Mouse (Mus musculus) heart, embryonic 10.5 days (tissue): ENCODE results near the gene Plppr3. TPM values are rescaled to one million over a fixed set of nuclear protein-coding genes. Genes with fewer than 3 reads are reported as not detected.
"Not testable (repeated sequence)": the region's sequence is repeated elsewhere in the genome, so short reads cannot be mapped to it uniquely, and the experiment has no call there.

Source experiments
- DNase-seq: peaks from one replicate; pipeline ENCODE4 v3.0.0-alpha.2; 2017; ENCODE audit warnings: low spot score
- H3K27ac ChIP-seq: fragments of 300-500 bp; sonication (generic); 2 replicates; pipeline ENCODE4 v1.5.1; 2016; ENCODE audit warnings: mild to moderate bottlenecking
- H3K27me3 ChIP-seq: fragments of 300-500 bp; sonication (generic); 2 replicates; pipeline ENCODE4 v1.6.1; 2016; ENCODE audit warnings: mild to moderate bottlenecking; ENCODE audit not compliant: poor library complexity, insufficient read depth, severe bottlenecking
- H3K36me3 ChIP-seq: fragments of 300-500 bp; sonication (generic); 2 replicates; pipeline ENCODE4 v1.6.1; 2016; ENCODE audit warnings: mild to moderate bottlenecking, moderate library complexity
- H3K4me1 ChIP-seq: fragments of 300-500 bp; sonication (generic); 2 replicates; pipeline ENCODE4 v1.6.1; 2016; ENCODE audit warnings: mild to moderate bottlenecking
- H3K4me3 ChIP-seq: fragments of 300-500 bp; sonication (generic); 2 replicates; pipeline ENCODE4 v1.5.1; 2016; ENCODE audit warnings: mild to moderate bottlenecking, moderate library complexity
- H3K9me3 ChIP-seq: fragments of 300-500 bp; sonication (generic); 2 replicates; pipeline ENCODE4 v1.6.1; 2016; ENCODE audit warnings: mild to moderate bottlenecking, moderate library complexity
- WGBS: fragments of 180-500 bp; shearing (Covaris S2); methylation state at CpG from one replicate; pipeline ENCODE4 v1.1.7; 2016; 5-methylcytosine and 5-hydroxymethylcytosine counted together
- polyA plus RNA-seq: library from polyadenylated mRNA; unstranded; fragments of >200 nt; fragmentation: Nextera tagmentation; extraction: Ambion mirVana; gene quantifications from 2 replicates; pipeline ENCODE4 v1.2.1, GENCODE M21; 2016

The Plppr3 gene
- polyA plus RNA-seq, 1 experiment from 2014 or later, result 36.9 TPM

GRCm38 (mm10) chr10:79892451-79893118, 18.2 kb upstream of the Plppr3 start:
- Histone ChIP-seq H3K36me3 (peaks cover 32% of the 10 kb centered on the region), H3K27me3 (peaks cover 17% of the 10 kb centered on the region; the same call in 1 of the 2 replicates)
- not testable (repeated sequence) for H3K4me3 ChIP-seq, H3K4me1 ChIP-seq, H3K9me3 ChIP-seq, H3K27ac ChIP-seq
- DNase-seq, result peak; percentile 90
- 43% methylated on average over 22 of the region's 22 CpGs for WGBS

- no peak within 1 kb of the TSS for H3K4me3 ChIP-seq
- H3K9me3 ChIP-seq, result no peaks in the 10 kb centered on the region
- peaks cover 19% of the 10 kb centered on the region; the same call in 1 of the 2 replicates for H3K27me3 ChIP-seq
- no peak for DNase-seq
- 0 out of 2 replicates have a peak, but pooled peaks cover 3% of the 10 kb centered on the region for H3K4me1 ChIP-seq
- 36% methylated on average over 5 of the region's 5 CpGs for WGBS
- no peak within 1 kb of the TSS; the same call in 1 of the 2 replicates for H3K27ac ChIP-seq
- H3K36me3 ChIP-seq, result peaks cover 13% of the 10 kb centered on the region
Measured at GRCm38 (mm10) chr10:79890670-79891069, 16.2 kb upstream of the Plppr3 start, which contains the start of gene Cfd. Gene Cfd (plus strand): TSS chr10:79890853.

GRCm38 (mm10) chr10:79889386-79889785, 15.0 kb upstream of the Plppr3 start:
- H3K9me3 ChIP-seq, result no peaks in the 10 kb centered on the region
- 0 out of 2 replicates have a peak, but pooled peaks cover 3% of the 10 kb centered on the region for H3K4me1 ChIP-seq
- WGBS, result 84% methylated on average over 2 of the region's 2 CpGs
- H3K36me3 ChIP-seq, result peaks cover 3% of the 10 kb centered on the region; the same call in 1 of the 2 replicates
- no peak overlapping the region for H3K4me3 ChIP-seq
- no peak overlapping the region for H3K27ac ChIP-seq
- DNase-seq, result no peak
- peaks cover 21% of the 10 kb centered on the region; the same call in 1 of the 2 replicates for H3K27me3 ChIP-seq

DNA sequence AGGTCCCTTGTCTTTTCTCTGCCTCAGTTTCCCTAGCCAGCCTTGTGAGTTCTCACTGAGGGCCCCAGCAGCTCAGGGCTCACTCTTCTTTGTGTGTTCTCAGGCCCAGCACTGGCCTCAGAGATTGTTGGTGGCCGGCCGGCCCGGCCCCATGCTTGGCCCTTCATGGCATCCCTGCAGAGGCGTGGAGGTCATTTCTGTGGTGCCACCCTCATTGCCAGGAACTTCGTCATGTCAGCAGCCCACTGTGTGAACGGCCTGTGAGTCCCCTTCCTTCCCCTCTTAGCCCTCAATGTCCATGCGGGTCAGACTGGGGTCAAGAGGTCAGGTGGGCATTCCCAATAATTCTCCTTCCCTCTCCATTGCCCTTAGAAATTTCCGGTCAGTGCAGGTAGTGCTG, 12.2 kb upstream of the Plppr3 start:
- peaks cover 40% of the 10 kb centered on the region for H3K27me3 ChIP-seq
- H3K27ac ChIP-seq, result no peak overlapping the region
- no peak overlapping the region for H3K4me3 ChIP-seq
- H3K36me3 ChIP-seq, result no peaks in the 10 kb centered on the region
- DNase-seq, result no peak
- H3K9me3 ChIP-seq, result no peaks in the 10 kb centered on the region
- peaks cover 23% of the 10 kb centered on the region for H3K4me1 ChIP-seq
- WGBS, result 82% methylated on average over 8 of the region's 8 CpGs

DNA sequence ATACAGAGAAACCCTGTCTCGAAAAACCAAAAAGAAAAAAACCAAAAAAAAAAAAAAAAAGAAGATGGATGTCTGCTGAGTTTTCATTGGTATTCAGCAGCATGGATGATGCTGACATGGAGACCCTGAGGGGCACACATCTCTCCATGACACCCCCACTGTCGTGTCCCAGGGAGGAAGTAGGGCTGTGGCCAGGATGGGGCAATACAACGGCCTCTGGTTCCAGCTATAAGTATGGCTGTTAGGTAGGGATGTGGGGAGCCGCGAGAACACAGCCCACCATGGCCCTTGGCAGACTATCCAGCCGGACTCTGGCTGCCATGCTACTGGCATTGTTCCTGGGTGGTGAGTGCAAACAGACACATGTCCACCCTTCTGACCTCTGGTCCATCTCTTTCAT, 11.6 kb upstream of the Plppr3 start, which contains the start of gene Elane:
Gene Elane, plus strand, starts transcription at position 194 of the 400 bp plus-strand sequence.
- no peaks in the 10 kb centered on the region for H3K9me3 ChIP-seq
- no peak within 1 kb of the TSS for H3K4me3 ChIP-seq
- WGBS, result 84% methylated on average over 6 of the region's 6 CpGs
- peaks cover 28% of the 10 kb centered on the region for H3K4me1 ChIP-seq
- H3K36me3 ChIP-seq, result no peaks in the 10 kb centered on the region
- DNase-seq, result no peak
- H3K27me3 ChIP-seq, result peaks cover 40% of the 10 kb centered on the region
- H3K27ac ChIP-seq, result no peak within 1 kb of the TSS

GRCm38 (mm10) chr10:79884938-79885337, 10.5 kb upstream of the Plppr3 start:
- Histone ChIP-seq H3K4me1 (peaks cover 39% of the 10 kb centered on the region), H3K27me3 (peaks cover 50% of the 10 kb centered on the region)
- DNase-seq, H3K9me3 ChIP-seq, H3K36me3 ChIP-seq, H3K27ac ChIP-seq, H3K4me3 ChIP-seq: not testable (repeated sequence)
- 74% methylated on average over 3 of the region's 3 CpGs for WGBS

- H3K27ac ChIP-seq, result no peak overlapping the region
- no peaks in the 10 kb centered on the region for H3K9me3 ChIP-seq
- H3K4me3 ChIP-seq, result no peak overlapping the region
- DNase-seq, result no peak
- WGBS, result 67% methylated on average over 4 of the region's 4 CpGs
- peaks cover 50% of the 10 kb centered on the region for H3K27me3 ChIP-seq
- no peaks in the 10 kb centered on the region for H3K36me3 ChIP-seq
- peaks cover 43% of the 10 kb centered on the region for H3K4me1 ChIP-seq
Measured at GRCm38 (mm10) chr10:79884446-79884845, 10.0 kb upstream of the Plppr3 start.

DNA sequence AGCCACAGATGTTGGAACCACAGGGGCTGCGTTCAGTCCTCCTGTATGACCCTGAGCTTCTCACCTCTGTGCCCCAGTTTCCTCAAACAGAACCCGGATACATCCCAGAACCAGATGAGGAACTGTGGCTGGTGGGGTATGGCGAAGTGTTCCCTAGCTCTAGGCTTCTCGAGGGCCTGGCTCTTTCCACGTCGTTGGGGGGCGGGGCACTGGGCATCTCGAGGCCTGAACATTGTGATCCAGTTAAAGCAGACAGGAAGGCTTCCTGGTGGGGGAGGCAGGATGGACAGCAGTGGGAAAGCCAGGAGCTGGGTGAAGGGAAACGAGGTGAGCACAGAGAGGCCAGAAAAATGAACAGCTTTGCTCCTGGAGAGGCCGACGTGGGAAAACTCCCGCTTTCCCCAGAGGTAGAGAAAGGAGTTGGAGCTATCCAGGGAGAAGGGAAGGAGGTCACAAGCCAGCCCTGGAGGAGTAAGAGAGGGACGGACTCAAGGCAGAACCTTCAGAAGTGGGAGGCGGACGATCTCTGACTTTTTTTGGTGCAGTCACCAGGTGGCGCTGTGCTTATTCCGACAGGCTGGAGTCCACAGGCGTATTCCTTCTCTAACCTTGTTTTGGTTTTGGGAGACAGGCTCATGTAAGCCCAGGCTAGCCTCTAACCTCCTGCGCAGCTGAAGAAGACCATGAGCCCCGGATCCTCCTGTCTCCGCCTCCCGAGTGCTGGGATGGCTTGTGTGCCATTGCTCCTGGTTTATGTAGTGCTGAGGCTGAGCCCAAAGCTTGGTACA, 9.1 kb upstream of the Plppr3 start:
- Histone ChIP-seq H3K27ac (0 out of 2 replicates have a peak overlapping the region, but pooled peaks have one; percentile 29), H3K36me3 (no peaks in the 10 kb centered on the region), H3K27me3 (peaks cover 49% of the 10 kb centered on the region), H3K4me3 (peak overlapping the region; percentile 16), H3K4me1 (peaks cover 47% of the 10 kb centered on the region), H3K9me3 (no peaks in the 10 kb centered on the region)
- WGBS, result 13% methylated on average over 22 of the region's 22 CpGs
- DNase-seq, result peak; percentile 88

- peaks cover 51% of the 10 kb centered on the region for H3K4me1 ChIP-seq
- H3K27ac ChIP-seq, result no peak overlapping the region; the same call in 1 of the 2 replicates
- H3K36me3 ChIP-seq, result no peaks in the 10 kb centered on the region
- H3K9me3 ChIP-seq, result no peaks in the 10 kb centered on the region
- H3K27me3 ChIP-seq, result peaks cover 38% of the 10 kb centered on the region
- WGBS, result 8% methylated on average over 22 of the region's 22 CpGs
- H3K4me3 ChIP-seq, result peak overlapping the region; percentile 44
- DNase-seq, result no peak
Measured at GRCm38 (mm10) chr10:79881981-79882380, 7.5 kb upstream of the Plppr3 start.

- Histone ChIP-seq H3K36me3 (no peaks in the 10 kb centered on the region), H3K27me3 (peaks cover 38% of the 10 kb centered on the region), H3K9me3 (no peaks in the 10 kb centered on the region), H3K27ac (0 out of 2 replicates have a peak overlapping the region, but pooled peaks have one; percentile 48), H3K4me3 (peak overlapping the region; percentile 30; the same call in 1 of the 2 replicates), H3K4me1 (peaks cover 53% of the 10 kb centered on the region)
- no peak for DNase-seq
- WGBS, result 20% methylated on average over 9 of the region's 9 CpGs
Measured at GRCm38 (mm10) chr10:79880721-79881120, 6.3 kb upstream of the Plppr3 start.

DNA sequence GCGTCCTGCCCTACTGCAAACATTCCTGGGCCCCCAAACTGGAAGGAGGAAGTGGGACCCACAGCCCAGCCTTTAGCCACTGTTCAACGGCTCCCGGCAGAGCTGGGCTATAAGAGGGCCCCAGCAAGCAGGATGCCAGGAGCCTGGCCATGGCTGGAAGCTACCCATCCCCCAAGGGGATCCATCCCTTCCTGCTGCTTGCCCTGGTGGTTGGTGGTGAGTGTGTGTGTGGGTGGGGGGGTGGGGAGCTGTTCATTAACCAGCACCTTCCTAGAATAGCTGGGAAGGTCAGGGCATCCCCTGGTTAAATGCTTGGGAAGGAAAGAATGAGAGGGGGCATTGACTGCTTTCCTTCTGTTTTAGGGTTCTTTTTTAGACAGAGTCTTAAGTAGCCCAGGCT, 5.1 kb upstream of the Plppr3 start:
- H3K9me3 ChIP-seq, result no peaks in the 10 kb centered on the region
- H3K4me1 ChIP-seq, result peaks cover 61% of the 10 kb centered on the region
- no peak overlapping the region for H3K4me3 ChIP-seq
- 30% methylated on average over 3 of the region's 3 CpGs for WGBS
- DNase-seq, result no peak
- H3K27me3 ChIP-seq, result peaks cover 45% of the 10 kb centered on the region
- no peak overlapping the region for H3K27ac ChIP-seq
- H3K36me3 ChIP-seq, result no peaks in the 10 kb centered on the region

GRCm38 (mm10) chr10:79877757-79878156, 3.3 kb upstream of the Plppr3 start:
- no peaks in the 10 kb centered on the region for H3K36me3 ChIP-seq
- peaks cover 67% of the 10 kb centered on the region for H3K4me1 ChIP-seq
- H3K27me3 ChIP-seq, result peaks cover 38% of the 10 kb centered on the region
- H3K9me3 ChIP-seq, result no peaks in the 10 kb centered on the region
- WGBS, result 59% methylated on average over 12 of the region's 12 CpGs
- H3K27ac ChIP-seq, result no peak overlapping the region
- DNase-seq, result no peak
- no peak overlapping the region for H3K4me3 ChIP-seq

DNA sequence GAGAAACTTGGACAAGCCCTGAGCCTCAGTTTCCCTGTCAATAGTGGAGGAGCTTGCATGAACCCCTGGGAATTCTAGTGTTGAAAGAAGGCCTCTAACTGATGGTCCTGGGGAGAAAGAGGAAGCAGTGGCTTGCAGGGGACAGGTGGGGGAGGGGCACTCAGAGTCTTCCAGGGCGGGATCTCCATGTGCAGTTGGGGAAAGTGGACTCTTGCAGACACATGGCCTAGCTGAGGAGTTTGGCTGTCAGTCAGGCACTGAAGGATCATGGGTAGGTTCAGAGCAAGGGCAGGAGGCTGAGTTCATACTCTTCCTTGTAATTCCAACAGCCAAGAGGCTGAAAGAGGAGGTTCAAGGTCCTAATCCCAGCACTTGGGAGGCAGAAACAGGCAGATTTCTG, 2.7 kb upstream of the Plppr3 start:
- Histone ChIP-seq H3K27ac (0 out of 2 replicates have a peak overlapping the region, but pooled peaks have one; percentile 7), H3K36me3 (no peaks in the 10 kb centered on the region), H3K27me3 (peaks cover 32% of the 10 kb centered on the region), H3K4me1 (peaks cover 64% of the 10 kb centered on the region), H3K9me3 (no peaks in the 10 kb centered on the region), H3K4me3 (no peak overlapping the region)
- DNase-seq, result no peak
- 32% methylated on average over 1 of the region's 1 CpGs for WGBS
